Comparison of ENCODE assay signal across 27 mouse cellular contexts in genomic region chr19:56140540-56140939, GRCm38 (mm10).
A peak's percentile ranks its signal among the peaks of the same experiment; 100 is the strongest.
DNase-seq lines count a peak whose midpoint lies in the region; ATAC-seq and TF ChIP-seq lines count a peak whose summit lies in the region.
"Had no signal": no experiment of that assay in that cellular context is flagged by ENCODE, and none has a peak within 500 bp of the region (broad histone marks: within the 10 kb centered on the region; RNA-seq: fewer than 3 reads in every experiment).

No protein-coding gene starts in this region.

- TF ChIP-seq EP300 in lung, postnatal 0 days (IDR thresholded peaks at IDR 0.05): no peak

- H3K36me3 ChIP-seq in kidney, postnatal 0 days (ENCODE audit: insufficient read depth, low read length): no peaks in the 10 kb centered on the region
- H3K36me3 ChIP-seq in lung, postnatal 0 days (ENCODE audit: insufficient read depth, low read length): no peaks in the 10 kb centered on the region
- H3K36me3 ChIP-seq in hindbrain, embryonic 11.5 days (ENCODE audit: control insufficient read depth, insufficient read depth, low read length): no peaks in the 10 kb centered on the region
- H3K36me3 ChIP-seq: embryonic facial prominence, embryonic 15.5 days; hindbrain, embryonic 15.5 days; liver, embryonic 15.5 days; midbrain, embryonic 15.5 days had no signal

- WGBS in kidney, postnatal 0 days: 87% methylated on average over 2 of the region's 2 CpGs
- 86% methylated on average over 2 of the region's 2 CpGs for WGBS in lung, postnatal 0 days
- 81% methylated on average over 2 of the region's 2 CpGs for WGBS in hindbrain, embryonic 11.5 days

- H3K4me2 ChIP-seq in kidney, postnatal 0 days (ENCODE audit: low read length): no peak overlapping the region
- H3K4me2 ChIP-seq in lung, postnatal 0 days (replicated peaks; ENCODE audit: low read depth, low read length): no peak overlapping the region
- H3K4me2 ChIP-seq in hindbrain, embryonic 11.5 days (replicated peaks; ENCODE audit: low read depth, low read length): no peak overlapping the region
- H3K4me2 ChIP-seq: embryonic facial prominence, embryonic 15.5 days; heart, embryonic 11.5 days; hindbrain, embryonic 15.5 days; liver, embryonic 15.5 days; midbrain, embryonic 15.5 days had no signal

- POLR2A ChIA-PET in Patski (lab: Charles Lee): no interaction called here

- no peaks in the 10 kb centered on the region for H3K27me3 ChIP-seq in kidney, postnatal 0 days (ENCODE audit: insufficient read depth, low read length)
- no peaks in the 10 kb centered on the region for H3K27me3 ChIP-seq in lung, postnatal 0 days (replicated peaks; ENCODE audit: insufficient read depth, low read length)
- peaks cover 30% of the 10 kb centered on the region for H3K27me3 ChIP-seq in Patski
- H3K27me3 ChIP-seq in hindbrain, embryonic 11.5 days (ENCODE audit: control insufficient read depth, insufficient read depth, low read length): no peaks in the 10 kb centered on the region
- H3K27me3 ChIP-seq: liver, embryonic 15.5 days; midbrain, embryonic 15.5 days had no signal

- CTCF ChIA-PET in Patski (lab: Charles Lee): no interaction called here

- no peak overlapping the region for H3K4me3 ChIP-seq in kidney, postnatal 0 days (replicated peaks; ENCODE audit: low read depth, low read length)
- H3K4me3 ChIP-seq in lung, postnatal 0 days (ENCODE audit: low read depth, low read length): no peak overlapping the region
- H3K4me3 ChIP-seq in hindbrain, embryonic 11.5 days (ENCODE audit: low read depth, low read length): no peak overlapping the region
- H3K4me3 ChIP-seq: embryonic facial prominence, embryonic 10.5 days; embryonic facial prominence, embryonic 15.5 days; hindbrain, embryonic 15.5 days; liver, embryonic 15.5 days; midbrain, embryonic 15.5 days had no signal

- no peak for DNase-seq in kidney, postnatal 0 days (ENCODE audit: low spot score)
- no peak for DNase-seq in kidney, postnatal 10 days
- no peak for DNase-seq in lung, postnatal 0 days (ENCODE audit: low spot score)
- no peak for DNase-seq in lung, postnatal 10 days
- DNase-seq in Patski (ENCODE audit: low read depth, low spot score): no peak
- DNase-seq in adrenal gland, postnatal 36 days: no peak
- no peak for DNase-seq in hindbrain, embryonic 11.5 days (ENCODE audit: low spot score)
- DNase-seq: adrenal gland, postnatal 25 days; B cell, adult 2 months; cerebellum, adult 8-10 months; cerebellum, postnatal 25 days; gastrocnemius, postnatal 25 days; heart, adult 11 months; kidney, adult 8-10 months; kidney, postnatal 25 days; left cerebral cortex, postnatal 4 days; right cerebral cortex, postnatal 25 days; thymus, adult 18-20 months; thymus, postnatal 25 days had no signal

- peak; percentile 27; the same call in 1 of the 2 replicates for TF ChIP-seq CTCF in kidney, postnatal 0 days (IDR thresholded peaks at IDR 0.05; ENCODE audit: low read depth)
- TF ChIP-seq CTCF in lung, postnatal 0 days (IDR thresholded peaks at IDR 0.05): peak; percentile 23
- peak; percentile 42 for TF ChIP-seq CTCF in Patski (IDR thresholded peaks at IDR 0.05)

- no peaks in the 10 kb centered on the region for H3K4me1 ChIP-seq in kidney, postnatal 0 days (replicated peaks; ENCODE audit: insufficient read depth, low read length)
- H3K4me1 ChIP-seq in lung, postnatal 0 days (ENCODE audit: insufficient read depth, low read depth, low read length): no peaks in the 10 kb centered on the region
- H3K4me1 ChIP-seq in hindbrain, embryonic 11.5 days (replicated peaks; ENCODE audit: control insufficient read depth, insufficient read depth, low read length): no peaks in the 10 kb centered on the region
- H3K4me1 ChIP-seq: embryonic facial prominence, embryonic 10.5 days; embryonic facial prominence, embryonic 15.5 days; hindbrain, embryonic 15.5 days; liver, embryonic 15.5 days; midbrain, embryonic 15.5 days had no signal

- H3K9ac ChIP-seq in kidney, postnatal 0 days (ENCODE audit: low read depth, low read length): no peak overlapping the region
- H3K9ac ChIP-seq in lung, postnatal 0 days (replicated peaks; ENCODE audit: low read depth): no peak overlapping the region
- no peak overlapping the region for H3K9ac ChIP-seq in hindbrain, embryonic 11.5 days (ENCODE audit: low read depth, low read length)
- H3K9ac ChIP-seq: embryonic facial prominence, embryonic 15.5 days; hindbrain, embryonic 15.5 days; liver, embryonic 15.5 days; midbrain, embryonic 15.5 days had no signal

- 0 out of 2 replicates have a peak, but pooled peaks cover 8% of the 10 kb centered on the region for H3K9me3 ChIP-seq in kidney, postnatal 0 days (replicated peaks; ENCODE audit: low read length)
- H3K9me3 ChIP-seq in lung, postnatal 0 days (ENCODE audit: low read length): peaks cover 11% of the 10 kb centered on the region; the same call in 1 of the 2 replicates
- H3K9me3 ChIP-seq in hindbrain, embryonic 11.5 days (ENCODE audit: control insufficient read depth, low read length): 0 out of 2 replicates have a peak, but pooled peaks cover 3% of the 10 kb centered on the region

- in situ Hi-C loops in Patski (cut with MboI; ENCODE audit: low pct_unique_long_range_greater_than_20kb): no loop called here

- H3K27ac ChIP-seq in kidney, postnatal 0 days: no peak overlapping the region
- H3K27ac ChIP-seq in lung, postnatal 0 days (ENCODE audit: low read length): no peak overlapping the region
- no peak overlapping the region for H3K27ac ChIP-seq in hindbrain, embryonic 11.5 days (ENCODE audit: low read depth, low read length)
- H3K27ac ChIP-seq: embryonic facial prominence, embryonic 10.5 days; embryonic facial prominence, embryonic 15.5 days; hindbrain, embryonic 15.5 days; liver, embryonic 15.5 days; midbrain, embryonic 15.5 days had no signal

- no peak for ATAC-seq in kidney, postnatal 0 days (replicated peaks; ENCODE audit: low FRiP score, low read depth)
- no peak for ATAC-seq in lung, postnatal 0 days
- no peak for ATAC-seq in Patski
- no peak for ATAC-seq in hindbrain, embryonic 11.5 days (ENCODE audit: low FRiP score)
- ATAC-seq: forebrain, embryonic 14.5 days; inflammation-experienced regulatory T-cells, adult 6 months; midbrain, embryonic 15.5 days had no signal
